Mouse (Mus musculus): ENCODE data around the gene Nckap5. TPM values are rescaled to one million over a fixed set of nuclear protein-coding genes. Genes with fewer than 3 reads are reported as not detected.
A peak's percentile ranks its signal among the peaks of the same experiment; 100 is the strongest.

Gene Nckap5
- polyA plus RNA-seq, 1 experiment from 2014 or later: 16.6 TPM

GRCm38 (mm10) chr1:126320696-126321095 is 509.9 kb downstream of the Nckap5 start:
- no peak for DNase-seq (ENCODE audit: low spot score)
- Histone ChIP-seq H3K4me2 (ENCODE audit: low read depth, low read length, severe bottlenecking) (no peak overlapping the region), H3K27me3 (ENCODE audit: control insufficient read depth, insufficient read depth, low read length) (no peaks in the 10 kb centered on the region), H3K27ac (ENCODE audit: low read depth, low read length) (no peak overlapping the region), H3K36me3 (ENCODE audit: control insufficient read depth, insufficient read depth, low read length) (no peaks in the 10 kb centered on the region), H3K4me1 (replicated peaks; ENCODE audit: control insufficient read depth, insufficient read depth, low read length) (no peaks in the 10 kb centered on the region), H3K9ac (ENCODE audit: low read length) (no peak overlapping the region), H3K9me3 (ENCODE audit: control insufficient read depth, low read length) (no peaks in the 10 kb centered on the region), H3K4me3 (ENCODE audit: low read depth, low read length) (no peak overlapping the region)
- 89% methylated on average over 1 of the region's 1 CpGs for WGBS
- ATAC-seq (replicated peaks; ENCODE audit: low FRiP score): no peak

- no peaks in the 10 kb centered on the region for H3K27me3 ChIP-seq (ENCODE audit: control insufficient read depth, insufficient read depth, low read length)
- 0 out of 2 replicates have a peak overlapping the region, but pooled peaks have one; percentile 18 for H3K27ac ChIP-seq (ENCODE audit: low read depth, low read length)
- H3K9me3 ChIP-seq (ENCODE audit: control insufficient read depth, low read length): no peaks in the 10 kb centered on the region
- H3K4me2 ChIP-seq (ENCODE audit: low read depth, low read length, severe bottlenecking): no peak overlapping the region
- 68% methylated on average over 11 of the region's 11 CpGs for WGBS
- H3K9ac ChIP-seq (ENCODE audit: low read length): no peak overlapping the region
- H3K4me1 ChIP-seq (replicated peaks; ENCODE audit: control insufficient read depth, insufficient read depth, low read length): no peaks in the 10 kb centered on the region
- no peak for DNase-seq (ENCODE audit: low spot score)
- ATAC-seq (replicated peaks; ENCODE audit: low FRiP score): 0 out of 2 replicates have a peak, but pooled peaks have one; percentile 46
- no peak overlapping the region for H3K4me3 ChIP-seq (ENCODE audit: low read depth, low read length)
- no peaks in the 10 kb centered on the region for H3K36me3 ChIP-seq (ENCODE audit: control insufficient read depth, insufficient read depth, low read length)
Observed at GRCm38 (mm10) chr1:126317874-126318607, 512.6 kb downstream of the Nckap5 start.

- H3K4me3 ChIP-seq (ENCODE audit: low read depth, low read length): no peak overlapping the region
- no peak for ATAC-seq (replicated peaks; ENCODE audit: low FRiP score)
- H3K27me3 ChIP-seq (ENCODE audit: control insufficient read depth, insufficient read depth, low read length): no peaks in the 10 kb centered on the region
- no peak overlapping the region for H3K9ac ChIP-seq (ENCODE audit: low read length)
- H3K4me2 ChIP-seq (ENCODE audit: low read depth, low read length, severe bottlenecking): no peak overlapping the region
- H3K27ac ChIP-seq (ENCODE audit: low read depth, low read length): no peak overlapping the region
- DNase-seq (ENCODE audit: low spot score): no peak
- H3K4me1 ChIP-seq (replicated peaks; ENCODE audit: control insufficient read depth, insufficient read depth, low read length): no peaks in the 10 kb centered on the region
- WGBS: 85% methylated on average over 4 of the region's 4 CpGs
- H3K36me3 ChIP-seq (ENCODE audit: control insufficient read depth, insufficient read depth, low read length): no peaks in the 10 kb centered on the region
- no peaks in the 10 kb centered on the region for H3K9me3 ChIP-seq (ENCODE audit: control insufficient read depth, low read length)
Observed at GRCm38 (mm10) chr1:126317345-126317744, 513.3 kb downstream of the Nckap5 start.

- DNase-seq (ENCODE audit: low spot score): peak; percentile 58
- 86% methylated on average over 2 of the region's 2 CpGs for WGBS
- Histone ChIP-seq H3K27ac (ENCODE audit: low read depth, low read length) (no peak overlapping the region), H3K9ac (ENCODE audit: low read length) (no peak overlapping the region), H3K4me1 (replicated peaks; ENCODE audit: control insufficient read depth, insufficient read depth, low read length) (no peaks in the 10 kb centered on the region), H3K36me3 (ENCODE audit: control insufficient read depth, insufficient read depth, low read length) (no peaks in the 10 kb centered on the region), H3K9me3 (ENCODE audit: control insufficient read depth, low read length) (no peaks in the 10 kb centered on the region), H3K4me3 (ENCODE audit: low read depth, low read length) (no peak overlapping the region), H3K4me2 (ENCODE audit: low read depth, low read length, severe bottlenecking) (no peak overlapping the region), H3K27me3 (ENCODE audit: control insufficient read depth, insufficient read depth, low read length) (no peaks in the 10 kb centered on the region)
- ATAC-seq (replicated peaks; ENCODE audit: low FRiP score): no peak
Observed at GRCm38 (mm10) chr1:126316866-126317265, 513.7 kb downstream of the Nckap5 start.

GRCm38 (mm10) chr1:126301129-126301528 is 529.5 kb downstream of the Nckap5 start:
- Histone ChIP-seq H3K9ac (ENCODE audit: low read length) (no peak overlapping the region), H3K27ac (ENCODE audit: low read depth, low read length) (no peak overlapping the region), H3K9me3 (ENCODE audit: control insufficient read depth, low read length) (no peaks in the 10 kb centered on the region), H3K4me2 (ENCODE audit: low read depth, low read length, severe bottlenecking) (no peak overlapping the region), H3K36me3 (ENCODE audit: control insufficient read depth, insufficient read depth, low read length) (no peaks in the 10 kb centered on the region), H3K4me1 (replicated peaks; ENCODE audit: control insufficient read depth, insufficient read depth, low read length) (no peaks in the 10 kb centered on the region), H3K27me3 (ENCODE audit: control insufficient read depth, insufficient read depth, low read length) (no peaks in the 10 kb centered on the region), H3K4me3 (ENCODE audit: low read depth, low read length) (no peak overlapping the region)
- 89% methylated on average over 2 of the region's 2 CpGs for WGBS
- DNase-seq (ENCODE audit: low spot score): no peak
- no peak for ATAC-seq (replicated peaks; ENCODE audit: low FRiP score)

- no peaks in the 10 kb centered on the region for H3K4me1 ChIP-seq (replicated peaks; ENCODE audit: control insufficient read depth, insufficient read depth, low read length)
- DNase-seq (ENCODE audit: low spot score): no peak
- 86% methylated on average over 5 of the region's 5 CpGs for WGBS
- no peaks in the 10 kb centered on the region for H3K27me3 ChIP-seq (ENCODE audit: control insufficient read depth, insufficient read depth, low read length)
- no peaks in the 10 kb centered on the region for H3K9me3 ChIP-seq (ENCODE audit: control insufficient read depth, low read length)
- no peaks in the 10 kb centered on the region for H3K36me3 ChIP-seq (ENCODE audit: control insufficient read depth, insufficient read depth, low read length)
- H3K4me2 ChIP-seq (ENCODE audit: low read depth, low read length, severe bottlenecking): no peak overlapping the region
- no peak overlapping the region for H3K9ac ChIP-seq (ENCODE audit: low read length)
- ATAC-seq (replicated peaks; ENCODE audit: low FRiP score): no peak
- H3K27ac ChIP-seq (ENCODE audit: low read depth, low read length): no peak overlapping the region
- no peak overlapping the region for H3K4me3 ChIP-seq (ENCODE audit: low read depth, low read length)
Observed at GRCm38 (mm10) chr1:126264931-126265330, 565.7 kb downstream of the Nckap5 start.

- no peak overlapping the region for H3K4me2 ChIP-seq (ENCODE audit: low read depth, low read length, severe bottlenecking)
- no peak overlapping the region for H3K9ac ChIP-seq (ENCODE audit: low read length)
- no peak for ATAC-seq (replicated peaks; ENCODE audit: low FRiP score)
- no peaks in the 10 kb centered on the region for H3K4me1 ChIP-seq (replicated peaks; ENCODE audit: control insufficient read depth, insufficient read depth, low read length)
- no peaks in the 10 kb centered on the region for H3K9me3 ChIP-seq (ENCODE audit: control insufficient read depth, low read length)
- no peak for DNase-seq (ENCODE audit: low spot score)
- H3K4me3 ChIP-seq (ENCODE audit: low read depth, low read length): no peak overlapping the region
- WGBS: 83% methylated on average over 5 of the region's 5 CpGs
- H3K27me3 ChIP-seq (ENCODE audit: control insufficient read depth, insufficient read depth, low read length): no peaks in the 10 kb centered on the region
- no peaks in the 10 kb centered on the region for H3K36me3 ChIP-seq (ENCODE audit: control insufficient read depth, insufficient read depth, low read length)
- H3K27ac ChIP-seq (ENCODE audit: low read depth, low read length): no peak overlapping the region
Observed at GRCm38 (mm10) chr1:126254364-126254763, 576.2 kb downstream of the Nckap5 start.

- Histone ChIP-seq H3K27ac (ENCODE audit: low read depth, low read length) (no peak overlapping the region), H3K9ac (ENCODE audit: low read length) (no peak overlapping the region), H3K36me3 (ENCODE audit: control insufficient read depth, insufficient read depth, low read length) (no peaks in the 10 kb centered on the region), H3K9me3 (ENCODE audit: control insufficient read depth, low read length) (no peaks in the 10 kb centered on the region), H3K27me3 (ENCODE audit: control insufficient read depth, insufficient read depth, low read length) (no peaks in the 10 kb centered on the region), H3K4me2 (ENCODE audit: low read depth, low read length, severe bottlenecking) (no peak overlapping the region), H3K4me3 (ENCODE audit: low read depth, low read length) (no peak overlapping the region), H3K4me1 (replicated peaks; ENCODE audit: control insufficient read depth, insufficient read depth, low read length) (no peaks in the 10 kb centered on the region)
- no peak for ATAC-seq (replicated peaks; ENCODE audit: low FRiP score)
- DNase-seq (ENCODE audit: low spot score): no peak
- 93% methylated on average over 7 of the region's 7 CpGs for WGBS
Observed at GRCm38 (mm10) chr1:126253934-126254333, 576.7 kb downstream of the Nckap5 start.

GRCm38 (mm10) chr1:126233196-126233595 is 597.4 kb downstream of the Nckap5 start:
- ATAC-seq (replicated peaks; ENCODE audit: low FRiP score) (no peak), DNase-seq (ENCODE audit: low spot score) (no peak)
- 83% methylated on average over 4 of the region's 4 CpGs for WGBS
- Histone ChIP-seq H3K9ac (ENCODE audit: low read length) (no peak overlapping the region), H3K27me3 (ENCODE audit: control insufficient read depth, insufficient read depth, low read length) (no peaks in the 10 kb centered on the region), H3K36me3 (ENCODE audit: control insufficient read depth, insufficient read depth, low read length) (no peaks in the 10 kb centered on the region), H3K4me1 (replicated peaks; ENCODE audit: control insufficient read depth, insufficient read depth, low read length) (no peaks in the 10 kb centered on the region), H3K4me2 (ENCODE audit: low read depth, low read length, severe bottlenecking) (no peak overlapping the region), H3K27ac (ENCODE audit: low read depth, low read length) (no peak overlapping the region), H3K4me3 (ENCODE audit: low read depth, low read length) (no peak overlapping the region), H3K9me3 (ENCODE audit: control insufficient read depth, low read length) (no peaks in the 10 kb centered on the region)

Measured in forebrain, embryonic 11.5 days (tissue).